Mouse (Mus musculus): ENCODE results near the gene Caskin1.

GRCm38 (mm10) chr17:24440377-24440776 lies 48.0 kb upstream of the Caskin1 start:
- TF ChIP-seq CTCF (IDR thresholded peaks at IDR 0.05; ENCODE audit: low read depth) (no peak), EP300 (IDR thresholded peaks at IDR 0.05; ENCODE audit: low read depth) (no peak)

Measured in heart, postnatal 0 days (tissue).